Mouse (Mus musculus): ENCODE measurements around the gene Chaf1b. TPM values are rescaled to one million over a fixed set of nuclear protein-coding genes. Genes with fewer than 3 reads are reported as not detected.

Chaf1b gene
- total and polyA plus RNA-seq, 3 experiments: 48.2 to 53.9 TPM; not detected in 1

DNA sequence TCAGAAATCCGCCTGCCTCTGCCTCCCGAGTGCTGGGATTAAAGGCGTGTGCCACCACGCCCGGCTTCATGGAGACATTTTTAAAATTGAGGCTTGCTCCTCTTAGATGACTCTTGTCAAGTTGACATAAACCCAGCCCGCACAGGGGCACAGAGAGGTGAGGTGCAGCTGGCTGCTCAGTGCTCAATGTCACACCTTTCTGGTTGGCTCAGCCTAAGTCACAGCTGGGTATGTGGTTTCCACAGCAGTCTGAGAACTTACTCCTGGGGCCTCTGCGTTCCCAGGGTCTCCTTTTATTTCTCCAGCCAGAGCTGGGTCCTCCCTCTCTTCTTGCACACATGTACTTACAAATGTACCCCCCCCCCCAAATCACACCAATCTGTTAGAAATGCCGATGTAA lies 24.5 kb downstream of the Chaf1b start:
- Histone ChIP-seq H3K4me1 (ENCODE audit: control insufficient read depth in 1 of 2, insufficient read depth in 2 of 2, low read length in 2 of 2) (peaks cover 6 to 15% of the 10 kb centered on the region in 2 experiments; a peak in 3 of 4 replicates), H3K36me3 (ENCODE audit: control insufficient read depth in 1 of 2, insufficient read depth in 2 of 2, low read length in 2 of 2) (peaks cover 0 to 7% of the 10 kb centered on the region in 2 experiments; a peak in 2 of 4 replicates), H3K4me3 (ENCODE audit: control insufficient read depth in 1 of 2, insufficient read depth in 1 of 2, low read depth in 2 of 2, low read length in 2 of 2) (no peak overlapping the region), H3K27ac (ENCODE audit: control insufficient read depth, low read depth, low read length) (no peak overlapping the region), H3K9me3 (replicated peaks; ENCODE audit: insufficient read depth, low read length) (no peaks in the 10 kb centered on the region), H3K27me3 (ENCODE audit: control insufficient read depth in 1 of 2, insufficient read depth in 2 of 2, low read length in 2 of 2) (no peaks in the 10 kb centered on the region), H3K9ac (ENCODE audit: control insufficient read depth, low read depth, low read length, poor library complexity, severe bottlenecking) (no peak overlapping the region), H3K79me2 (ENCODE audit: control insufficient read depth, insufficient read depth, low read length, poor library complexity) (no peaks in the 10 kb centered on the region)
- DNase-seq (ENCODE audit: low read depth, low spot score): no peak
- TF ChIP-seq ZNF384 (IDR thresholded peaks at IDR 0.05; ENCODE audit: low read depth, low read length) (no peak), RCOR1 (IDR thresholded peaks at IDR 0.05; ENCODE audit: low read depth, low read length) (no peak), RAD21 (IDR thresholded peaks at IDR 0.05; ENCODE audit: low read depth, low read length) (no peak), SIN3A (IDR thresholded peaks at IDR 0.05; ENCODE audit: low read length) (no peak)

DNA sequence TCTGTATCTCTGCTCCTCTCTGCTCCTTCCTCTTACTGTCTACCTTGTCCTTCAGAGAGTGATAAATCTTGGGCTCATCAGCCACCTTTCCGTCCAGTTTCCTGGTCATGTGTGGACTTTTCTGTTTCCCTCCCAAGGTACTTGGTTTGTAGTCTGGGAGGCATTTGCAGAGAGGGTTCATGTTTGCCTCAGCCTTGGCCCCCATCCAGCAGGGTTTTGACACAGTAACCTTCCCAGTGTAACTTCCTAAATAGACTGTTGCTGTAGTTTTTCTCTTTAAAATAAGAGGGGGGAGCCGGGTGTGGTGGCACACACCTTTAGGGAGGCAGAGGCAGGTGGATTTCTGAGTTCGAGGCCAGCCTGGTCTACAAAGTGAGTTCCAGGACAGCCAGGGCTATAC lies 26.2 kb downstream of the Chaf1b start:
- Histone ChIP-seq H3K4me3 (ENCODE audit: control insufficient read depth in 1 of 2, insufficient read depth in 1 of 2, low read depth in 2 of 2, low read length in 2 of 2) (no peak overlapping the region), H3K9ac (ENCODE audit: control insufficient read depth, low read depth, low read length, poor library complexity, severe bottlenecking) (no peak overlapping the region), H3K79me2 (ENCODE audit: control insufficient read depth, insufficient read depth, low read length, poor library complexity) (no peaks in the 10 kb centered on the region), H3K27ac (ENCODE audit: control insufficient read depth, low read depth, low read length) (no peak overlapping the region), H3K4me1 (ENCODE audit: control insufficient read depth in 1 of 2, insufficient read depth in 2 of 2, low read length in 2 of 2) (peaks cover 11 to 27% of the 10 kb centered on the region in 2 experiments), H3K9me3 (replicated peaks; ENCODE audit: insufficient read depth, low read length) (no peaks in the 10 kb centered on the region), H3K27me3 (ENCODE audit: control insufficient read depth in 1 of 2, insufficient read depth in 2 of 2, low read length in 2 of 2) (no peaks in the 10 kb centered on the region), H3K36me3 (ENCODE audit: control insufficient read depth in 1 of 2, insufficient read depth in 2 of 2, low read length in 2 of 2) (peaks cover 0 to 19% of the 10 kb centered on the region in 2 experiments; a peak in 2 of 4 replicates)
- peak; percentile 56 for DNase-seq (ENCODE audit: low read depth, low spot score)
- TF ChIP-seq ZC3H11A (IDR thresholded peaks at IDR 0.05; ENCODE audit: low read depth, low read length) (no peak), RAD21 (IDR thresholded peaks at IDR 0.05; ENCODE audit: low read depth, low read length) (no peak), HCFC1 (IDR thresholded peaks at IDR 0.05; ENCODE audit: low read depth, low read length) (no peak), POLR2AphosphoS2 (IDR thresholded peaks at IDR 0.05; ENCODE audit: low read length) (no peak), MEF2A (IDR thresholded peaks at IDR 0.05; ENCODE audit: extremely low read depth, insufficient replicate concordance, low read depth, low read length, poor library complexity, severe bottlenecking) (no peak), GATA1 (IDR thresholded peaks at IDR 0.05; ENCODE audit: low read depth, low read length) (no peak), ZMIZ1 (IDR thresholded peaks at IDR 0.05; ENCODE audit: low read depth, low read length) (no peak), BHLHE40 (IDR thresholded peaks at IDR 0.05; ENCODE audit: borderline replicate concordance, low read depth, low read length) (no peak), USF1 (IDR thresholded peaks at IDR 0.05; ENCODE audit: low read depth, low read length) (no peak), NRF1 (IDR thresholded peaks at IDR 0.05; ENCODE audit: insufficient read depth, low read depth, low read length, poor library complexity, severe bottlenecking) (no peak), ZKSCAN1 (IDR thresholded peaks at IDR 0.05; ENCODE audit: low read depth, low read length) (no peak), GABPA (IDR thresholded peaks at IDR 0.05; ENCODE audit: low read depth, low read length) (no peak), SIN3A (IDR thresholded peaks at IDR 0.05; ENCODE audit: low read length) (no peak), CHD1 (IDR thresholded peaks at IDR 0.05; ENCODE audit: low read depth, low read length) (no peak), RCOR1 (IDR thresholded peaks at IDR 0.05; ENCODE audit: low read depth, low read length) (no peak), MAX (IDR thresholded peaks at IDR 0.05; ENCODE audit: low read length) (no peak), E2F4 (IDR thresholded peaks at IDR 0.05; ENCODE audit: borderline replicate concordance, low read depth, low read length) (no peak), CTCF (IDR thresholded peaks at IDR 0.05 in 2 of 3, conservative IDR thresholded peaks at IDR 0.05 in 1 of 3; ENCODE audit: control insufficient read depth in 1 of 3, insufficient read depth in 1 of 3, low read depth in 2 of 3, low read length in 3 of 3, poor library complexity in 1 of 3, severe bottlenecking in 1 of 3) (no peak), NELFE (IDR thresholded peaks at IDR 0.05; ENCODE audit: low read depth, low read length) (no peak), MYB (IDR thresholded peaks at IDR 0.05; ENCODE audit: low read depth, low read length) (no peak)

All from MEL (cell line).